Mouse (Mus musculus): ENCODE data around the gene Nr4a1. TPM values are rescaled to one million over a fixed set of nuclear protein-coding genes. Genes with fewer than 3 reads are reported as not detected.

Gene Nr4a1
- polyA plus RNA-seq, 1 experiment, result 50.3 TPM

DNA sequence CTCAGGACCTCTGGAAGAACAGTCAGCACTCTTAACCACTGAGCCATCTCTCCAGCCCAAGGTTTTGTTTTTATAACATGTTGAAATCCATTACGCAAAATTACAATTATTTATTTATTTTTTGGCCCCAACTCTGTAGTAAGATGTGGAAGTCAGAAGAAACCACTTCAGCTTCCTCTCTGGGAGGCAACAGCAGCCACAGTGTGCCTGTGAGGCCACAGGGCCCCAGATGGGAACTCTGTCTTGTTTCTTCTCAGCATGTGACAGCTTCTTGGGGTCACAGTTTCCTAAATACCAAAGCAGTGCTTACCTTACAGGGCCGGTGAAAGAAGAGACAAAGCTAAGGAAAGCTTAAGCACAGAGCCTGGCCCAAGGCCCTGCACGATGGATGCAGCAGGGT is 10.1 kb upstream of the Nr4a1 start:
- peaks cover 17% of the 10 kb centered on the region; the same call in 1 of the 2 replicates for H3K4me1 ChIP-seq (ENCODE audit: control insufficient read depth, insufficient read depth, insufficient read length)
- peak overlapping the region; percentile 74 for H3K27ac ChIP-seq (ENCODE audit: insufficient read depth, low read length)
- TF ChIP-seq POLR2A (IDR thresholded peaks at IDR 0.05; ENCODE audit: low read depth, low read length), result no peak
- H3K27me3 ChIP-seq (ENCODE audit: control insufficient read depth, insufficient read depth, low read length), result no peaks in the 10 kb centered on the region
- 28% methylated on average over 3 of the region's 3 CpGs for WGBS
- no peak for DNase-seq (ENCODE audit: low read depth in 1 of 2, low spot score in 2 of 2)
- H3K4me3 ChIP-seq (ENCODE audit: extremely low read depth, insufficient read depth, insufficient read length), result no peak overlapping the region
- H3K36me3 ChIP-seq (ENCODE audit: control insufficient read depth, insufficient read depth, low read length), result no peaks in the 10 kb centered on the region

DNA sequence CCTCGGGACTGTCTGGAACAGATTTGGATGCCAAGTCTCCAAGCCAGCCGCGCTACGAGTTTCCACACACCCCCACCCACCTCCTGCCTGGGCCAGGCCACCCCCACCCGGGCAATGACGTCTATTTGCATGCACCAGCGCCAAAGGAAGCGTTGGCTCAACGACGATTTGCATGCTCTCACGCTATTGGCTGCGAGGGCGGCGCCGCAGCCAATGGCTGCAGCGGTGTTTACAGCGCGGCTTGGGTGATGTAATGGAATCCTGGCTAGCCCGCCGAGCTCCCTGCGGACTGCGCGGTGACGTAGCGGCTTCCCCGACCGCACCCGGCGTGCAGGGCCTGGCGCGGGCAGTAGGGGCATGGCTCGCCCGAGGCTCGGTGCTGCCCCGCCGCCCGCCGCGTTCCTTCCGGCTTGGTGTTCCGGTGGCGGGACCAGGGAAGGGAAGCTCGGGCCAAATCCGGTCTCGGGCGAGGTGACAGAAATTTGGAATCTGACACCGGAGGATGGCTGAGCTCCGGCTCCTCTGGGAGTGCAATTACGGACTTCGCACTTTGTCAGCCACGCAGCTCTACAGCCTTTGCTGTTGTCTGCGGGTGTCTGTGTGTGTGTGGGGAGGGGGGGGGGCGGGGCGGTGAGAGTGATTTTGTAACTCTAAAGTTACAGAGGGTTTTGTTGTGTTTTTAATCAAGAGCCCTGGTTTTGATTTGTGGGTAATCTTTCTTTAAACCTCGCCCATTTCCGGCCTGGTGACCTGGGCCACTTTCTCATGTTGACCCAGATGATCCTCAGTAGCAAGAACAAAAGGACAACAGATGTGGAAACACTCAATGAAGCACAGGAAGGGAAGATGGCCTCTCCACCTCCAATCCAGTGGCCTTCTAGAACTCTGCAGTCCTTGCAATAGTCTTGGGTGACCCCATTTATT is 7.6 kb upstream of the Nr4a1 start:
- H3K27ac ChIP-seq (ENCODE audit: insufficient read depth, low read length), result peak overlapping the region; percentile 94
- no peaks in the 10 kb centered on the region for H3K27me3 ChIP-seq (ENCODE audit: control insufficient read depth, insufficient read depth, low read length)
- peak overlapping the region; percentile 60 for H3K4me3 ChIP-seq (ENCODE audit: extremely low read depth, insufficient read depth, insufficient read length)
- H3K36me3 ChIP-seq (ENCODE audit: control insufficient read depth, insufficient read depth, low read length), result no peaks in the 10 kb centered on the region
- DNase-seq (ENCODE audit: low read depth in 1 of 2, low spot score in 2 of 2), result peak; percentile 95 to 98
- H3K4me1 ChIP-seq (ENCODE audit: control insufficient read depth, insufficient read depth, insufficient read length), result peaks cover 23% of the 10 kb centered on the region; the same call in 1 of the 2 replicates
- TF ChIP-seq CTCF (IDR thresholded peaks at IDR 0.05; ENCODE audit: extremely low read depth, insufficient read depth, insufficient read length, insufficient replicate concordance), result peak; percentile 6; the same call in 1 of the 2 replicates
- peak; percentile 65 for TF ChIP-seq POLR2A (IDR thresholded peaks at IDR 0.05; ENCODE audit: low read depth, low read length)
- under 1% methylated on average over 56 of the region's 56 CpGs for WGBS

DNA sequence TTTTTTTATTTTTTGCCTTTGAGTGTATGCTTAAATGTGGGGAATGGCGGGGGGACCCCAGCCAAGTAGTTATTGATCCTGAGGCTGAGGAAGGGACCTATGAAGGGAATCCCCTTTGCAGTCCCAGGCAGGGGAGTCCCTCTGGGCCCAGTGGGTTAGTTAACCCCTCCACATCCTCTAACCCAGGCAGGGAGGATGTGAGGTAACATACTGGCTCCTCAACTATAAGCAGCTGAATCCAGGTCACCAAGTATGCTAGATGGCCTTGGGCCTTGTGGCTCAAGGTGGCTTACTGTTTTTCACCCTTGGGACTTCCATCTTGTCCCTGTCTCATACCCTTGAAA is 6.9 kb upstream of the Nr4a1 start:
- peak overlapping the region; percentile 94 for H3K27ac ChIP-seq (ENCODE audit: insufficient read depth, low read length)
- peak overlapping the region; percentile 60; the same call in 1 of the 2 replicates for H3K4me3 ChIP-seq (ENCODE audit: extremely low read depth, insufficient read depth, insufficient read length)
- H3K36me3 ChIP-seq (ENCODE audit: control insufficient read depth, insufficient read depth, low read length), result no peaks in the 10 kb centered on the region
- H3K4me1 ChIP-seq (ENCODE audit: control insufficient read depth, insufficient read depth, insufficient read length), result peaks cover 23% of the 10 kb centered on the region; the same call in 1 of the 2 replicates
- 76% methylated on average over 1 of the region's 1 CpGs for WGBS
- no peak for TF ChIP-seq CTCF (IDR thresholded peaks at IDR 0.05; ENCODE audit: extremely low read depth, insufficient read depth, insufficient read length, insufficient replicate concordance)
- no peak for TF ChIP-seq POLR2A (IDR thresholded peaks at IDR 0.05; ENCODE audit: low read depth, low read length)
- DNase-seq (ENCODE audit: low read depth in 1 of 2, low spot score in 2 of 2), result no peak
- no peaks in the 10 kb centered on the region for H3K27me3 ChIP-seq (ENCODE audit: control insufficient read depth, insufficient read depth, low read length)

DNA sequence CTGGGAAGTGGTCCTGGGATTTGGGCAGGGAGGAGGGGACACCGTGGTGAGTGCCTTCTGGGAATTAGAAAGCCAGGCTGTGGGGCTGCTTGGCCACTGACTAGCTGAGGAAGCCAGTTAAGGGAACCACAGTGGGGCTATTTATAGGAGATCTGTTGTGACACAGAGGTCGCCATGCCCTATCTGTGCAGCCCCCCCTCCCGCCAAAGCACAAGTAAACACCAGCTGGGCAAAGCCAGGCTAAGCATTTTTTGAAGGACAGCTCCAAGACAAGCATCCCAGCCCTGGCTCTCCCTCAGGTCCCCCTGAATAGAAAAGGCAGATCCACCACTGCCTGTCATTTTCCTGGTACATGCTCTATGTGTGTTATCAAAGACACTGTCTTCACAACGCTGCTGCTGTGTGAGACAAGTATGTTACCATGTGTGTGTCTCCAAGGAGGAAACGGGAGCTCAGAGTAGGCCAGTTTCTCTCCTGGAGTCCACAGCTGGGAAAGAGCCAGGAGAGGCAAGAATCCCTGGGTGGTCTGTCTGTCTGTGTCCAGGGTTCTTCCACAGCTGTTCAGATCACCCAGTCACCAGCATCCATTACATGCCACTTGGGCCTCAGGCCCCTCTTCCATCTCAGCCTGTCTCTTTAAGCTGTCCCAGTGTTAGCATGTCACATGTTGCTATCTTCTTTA is 5.9 kb upstream of the Nr4a1 start:
- Histone ChIP-seq H3K27ac (ENCODE audit: insufficient read depth, low read length) (peak overlapping the region; percentile 12; the same call in 1 of the 2 replicates), H3K4me3 (ENCODE audit: extremely low read depth, insufficient read depth, insufficient read length) (no peak overlapping the region), H3K36me3 (ENCODE audit: control insufficient read depth, insufficient read depth, low read length) (no peaks in the 10 kb centered on the region), H3K4me1 (ENCODE audit: control insufficient read depth, insufficient read depth, insufficient read length) (peaks cover 27% of the 10 kb centered on the region; the same call in 1 of the 2 replicates), H3K27me3 (ENCODE audit: control insufficient read depth, insufficient read depth, low read length) (no peaks in the 10 kb centered on the region)
- WGBS, result 40% methylated on average over 5 of the region's 5 CpGs
- DNase-seq (ENCODE audit: low read depth in 1 of 2, low spot score in 2 of 2), result no peak
- TF ChIP-seq CTCF (IDR thresholded peaks at IDR 0.05; ENCODE audit: extremely low read depth, insufficient read depth, insufficient read length, insufficient replicate concordance) (no peak), POLR2A (IDR thresholded peaks at IDR 0.05; ENCODE audit: low read depth, low read length) (no peak)

DNA sequence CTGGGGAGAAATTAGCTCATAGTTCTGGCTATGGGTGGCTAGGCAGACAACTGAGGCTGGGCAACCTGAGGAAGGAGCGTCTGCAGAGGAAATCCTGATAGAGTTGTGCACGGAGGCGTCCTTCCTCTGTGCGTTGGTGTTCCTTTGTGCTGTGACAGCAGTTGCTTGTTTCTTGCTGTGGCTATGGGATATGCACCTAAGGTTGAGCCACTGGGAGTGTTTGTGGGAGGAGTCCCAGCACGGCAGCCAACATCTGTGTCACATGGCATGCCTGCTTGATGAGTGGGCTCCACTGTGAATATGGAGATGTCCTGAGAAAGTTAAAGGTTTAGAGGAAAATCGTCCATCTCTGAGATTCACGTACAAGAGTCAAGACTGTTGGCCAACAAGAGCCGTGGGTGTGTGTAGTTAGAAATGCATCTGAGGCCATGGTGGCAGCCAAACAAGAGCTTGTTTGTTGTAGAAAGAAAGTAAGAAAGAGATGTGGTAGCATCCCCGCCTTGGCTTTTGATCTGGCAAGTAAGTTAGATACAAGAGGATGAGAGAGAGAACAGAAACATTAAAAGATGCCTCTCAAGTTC is 3.8 kb upstream of the Nr4a1 start:
- no peak overlapping the region for H3K27ac ChIP-seq (ENCODE audit: insufficient read depth, low read length)
- DNase-seq (ENCODE audit: low read depth in 1 of 2, low spot score in 2 of 2), result no peak
- H3K27me3 ChIP-seq (ENCODE audit: control insufficient read depth, insufficient read depth, low read length), result no peaks in the 10 kb centered on the region
- H3K4me1 ChIP-seq (ENCODE audit: control insufficient read depth, insufficient read depth, insufficient read length), result peaks cover 28% of the 10 kb centered on the region; the same call in 1 of the 2 replicates
- no peak for TF ChIP-seq POLR2A (IDR thresholded peaks at IDR 0.05; ENCODE audit: low read depth, low read length)
- no peak for TF ChIP-seq CTCF (IDR thresholded peaks at IDR 0.05; ENCODE audit: extremely low read depth, insufficient read depth, insufficient read length, insufficient replicate concordance)
- 45% methylated on average over 9 of the region's 9 CpGs for WGBS
- no peaks in the 10 kb centered on the region for H3K36me3 ChIP-seq (ENCODE audit: control insufficient read depth, insufficient read depth, low read length)
- H3K4me3 ChIP-seq (ENCODE audit: extremely low read depth, insufficient read depth, insufficient read length), result no peak overlapping the region

DNA sequence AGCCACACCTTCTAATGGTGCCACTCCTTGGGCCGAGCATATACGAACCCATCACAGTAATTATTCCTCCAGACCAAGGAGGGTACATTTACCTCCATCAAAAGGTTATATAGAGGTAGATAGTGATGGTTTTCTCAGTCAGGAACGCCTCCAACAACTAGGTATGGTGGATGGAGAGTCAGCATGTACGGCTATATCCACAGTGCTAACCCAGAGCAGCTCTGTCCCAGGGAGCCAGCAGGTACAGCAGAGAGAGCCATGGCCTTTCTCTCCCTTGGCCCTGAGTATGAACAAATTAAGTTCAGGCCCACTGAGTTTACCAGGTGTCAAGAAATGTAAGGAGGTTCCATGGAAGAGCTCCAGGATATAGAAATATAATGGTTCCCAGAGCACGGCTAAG is 2.1 kb upstream of the Nr4a1 start:
- peaks cover 35% of the 10 kb centered on the region; the same call in 1 of the 2 replicates for H3K4me1 ChIP-seq (ENCODE audit: control insufficient read depth, insufficient read depth, insufficient read length)

More for the DNA sequence above, 2.1 kb upstream of the Nr4a1 start:
- WGBS, result 98% methylated on average over 5 of the region's 5 CpGs
- Histone ChIP-seq H3K27me3 (ENCODE audit: control insufficient read depth, insufficient read depth, low read length) (no peaks in the 10 kb centered on the region), H3K36me3 (ENCODE audit: control insufficient read depth, insufficient read depth, low read length) (no peaks in the 10 kb centered on the region), H3K4me3 (ENCODE audit: extremely low read depth, insufficient read depth, insufficient read length) (no peak overlapping the region), H3K27ac (ENCODE audit: insufficient read depth, low read length) (0 out of 2 replicates have a peak overlapping the region, but pooled peaks have one; percentile 53)
- TF ChIP-seq POLR2A (IDR thresholded peaks at IDR 0.05; ENCODE audit: low read depth, low read length) (no peak), CTCF (IDR thresholded peaks at IDR 0.05; ENCODE audit: extremely low read depth, insufficient read depth, insufficient read length, insufficient replicate concordance) (no peak)
- DNase-seq (ENCODE audit: low read depth in 1 of 2, low spot score in 2 of 2), result no peak
